Mouse (Mus musculus) right cerebral cortex, postnatal 36 days (tissue): ENCODE measurements around the gene Zhx3.

Experiments used
- DNase-seq, 2 experiments: peaks; one replicate each; pipeline ENCODE4 v3.0.0; 2022; ENCODE audit warnings: low spot score in 2 of 2, mixed read lengths in 1 of 2

The Zhx3 gene

DNA sequence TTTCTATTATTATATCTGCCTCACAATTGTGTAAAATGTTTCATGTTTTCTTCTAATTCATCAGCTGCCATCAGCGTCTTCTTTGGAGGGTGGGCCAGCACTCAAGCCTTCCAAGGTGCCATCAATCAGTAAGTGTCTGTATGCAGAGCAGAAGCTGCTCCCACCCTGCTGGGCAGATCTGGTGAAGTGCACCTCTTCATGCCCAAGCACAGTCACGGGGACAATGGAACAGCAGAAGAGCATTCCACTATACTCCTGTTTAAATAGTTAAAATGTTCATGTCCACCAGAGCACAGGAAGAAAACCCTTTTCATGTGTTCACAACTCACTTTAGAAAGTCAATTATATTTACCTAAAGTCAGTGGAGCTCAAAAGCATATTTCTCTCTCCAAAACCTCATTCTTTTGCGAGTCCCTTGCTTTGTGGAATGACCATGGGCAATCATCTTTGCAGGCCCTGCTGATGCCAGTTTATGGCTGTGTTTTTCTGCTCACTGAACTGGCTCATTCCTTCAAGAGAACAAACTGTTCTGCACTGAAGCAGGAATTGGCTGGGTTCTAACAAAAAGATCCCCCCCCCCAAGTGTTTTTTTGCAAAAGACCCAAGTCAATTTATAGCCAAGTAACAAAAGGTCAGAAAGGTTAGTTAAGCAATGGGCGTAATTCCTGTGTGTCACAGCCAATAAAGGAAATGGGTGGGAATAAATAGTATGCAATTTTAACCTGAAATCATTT is 67.8 kb downstream of the Zhx3 start:
- no peak for DNase-seq

DNA sequence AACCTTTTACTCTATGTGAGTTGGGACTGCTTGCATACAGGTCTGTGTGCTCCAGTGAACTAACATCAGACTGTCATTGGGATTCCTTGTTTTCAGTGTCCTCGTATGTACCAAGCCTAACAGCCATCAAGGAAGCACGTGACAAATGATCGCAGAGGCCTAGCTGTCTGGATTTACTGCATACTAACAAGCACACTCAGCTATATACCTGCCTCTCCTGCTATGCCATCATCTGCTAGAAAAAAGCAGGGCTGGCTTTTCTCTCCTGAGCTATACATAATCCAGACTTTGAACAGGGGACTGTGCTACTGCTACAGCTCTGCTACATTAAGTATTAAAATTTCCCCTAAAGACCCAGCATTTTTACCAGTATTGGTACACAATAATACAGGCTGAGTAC is 70.5 kb downstream of the Zhx3 start:
- DNase-seq: no peak

DNA sequence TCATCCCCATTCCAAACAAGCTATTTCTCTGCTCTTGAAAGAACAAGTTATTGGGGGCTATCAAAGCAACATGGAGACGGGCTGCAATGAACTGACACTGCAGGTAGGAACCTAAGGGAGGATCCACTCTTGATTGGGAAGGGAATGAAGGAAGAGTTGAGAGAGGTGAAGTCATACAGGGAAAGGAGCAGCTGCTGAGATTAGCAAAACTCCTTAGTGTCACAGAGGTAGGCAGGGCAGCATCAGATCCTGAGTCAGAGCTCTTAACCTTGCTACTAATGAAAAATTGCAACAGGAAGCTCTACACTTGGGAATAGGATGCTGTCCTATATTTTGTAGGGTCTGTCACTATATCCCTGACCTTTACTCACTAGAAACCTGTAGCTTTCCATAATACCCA is 71.8 kb downstream of the Zhx3 start:
- no peak for DNase-seq

DNA sequence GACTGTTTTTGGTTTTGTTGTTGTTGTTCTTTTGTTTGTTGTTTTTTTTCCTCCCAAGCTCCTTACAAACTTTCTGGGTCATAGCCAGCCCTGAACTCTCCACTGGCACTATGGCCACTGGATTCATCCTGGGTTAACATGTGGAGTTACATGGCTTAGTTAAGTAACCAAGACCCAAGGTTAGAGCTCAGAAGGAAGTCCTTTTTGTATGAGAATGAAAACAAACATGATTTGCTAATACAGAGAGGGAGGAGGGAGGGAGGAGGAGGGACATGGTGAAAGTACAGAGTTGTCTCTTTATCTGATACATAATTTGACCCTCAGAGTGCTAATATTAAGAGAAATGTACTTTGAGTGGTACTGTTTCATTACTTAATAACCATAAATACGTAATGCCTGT is 74.6 kb downstream of the Zhx3 start:
- no peak for DNase-seq

DNA sequence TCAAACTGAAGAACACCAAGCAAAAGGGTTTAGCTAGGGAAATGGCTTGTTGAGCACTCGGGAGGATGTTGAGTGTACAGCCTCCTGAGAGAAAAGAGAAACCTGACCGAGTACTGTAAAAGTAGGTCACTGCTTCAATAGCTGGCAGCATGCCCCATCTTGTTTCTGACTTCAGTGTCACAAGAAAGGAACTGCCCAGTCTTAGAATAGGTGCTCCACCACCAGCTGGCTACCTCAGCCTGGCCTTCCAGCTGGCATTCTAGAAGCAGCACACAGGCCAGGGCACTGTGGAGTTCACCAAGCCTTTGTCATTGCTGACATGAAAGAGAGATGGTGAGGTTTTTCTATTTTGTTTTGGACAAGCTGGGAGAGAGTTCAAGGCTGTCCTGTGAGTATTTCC is 75.8 kb downstream of the Zhx3 start:
- peak; percentile 32 to 40 for DNase-seq

DNA sequence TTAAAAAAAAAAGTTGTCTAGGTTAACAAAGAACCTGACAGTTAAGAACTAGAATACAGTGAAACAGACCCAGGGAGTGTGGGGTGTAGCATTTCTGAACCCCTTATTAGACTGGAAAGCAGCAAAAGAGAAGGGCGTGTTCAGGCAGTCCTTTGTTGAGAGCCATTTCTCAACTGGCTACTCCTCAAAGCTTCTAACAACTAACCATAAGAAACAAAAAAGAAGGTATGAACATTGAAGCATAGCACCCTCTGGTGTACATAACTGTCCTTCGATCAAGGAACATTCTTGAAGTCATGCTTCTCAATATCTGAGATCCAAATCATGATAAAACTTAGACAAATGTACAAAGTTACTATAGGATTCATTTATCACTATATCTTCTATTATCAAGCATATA is 79.7 kb downstream of the Zhx3 start:
- no peak for DNase-seq

DNA sequence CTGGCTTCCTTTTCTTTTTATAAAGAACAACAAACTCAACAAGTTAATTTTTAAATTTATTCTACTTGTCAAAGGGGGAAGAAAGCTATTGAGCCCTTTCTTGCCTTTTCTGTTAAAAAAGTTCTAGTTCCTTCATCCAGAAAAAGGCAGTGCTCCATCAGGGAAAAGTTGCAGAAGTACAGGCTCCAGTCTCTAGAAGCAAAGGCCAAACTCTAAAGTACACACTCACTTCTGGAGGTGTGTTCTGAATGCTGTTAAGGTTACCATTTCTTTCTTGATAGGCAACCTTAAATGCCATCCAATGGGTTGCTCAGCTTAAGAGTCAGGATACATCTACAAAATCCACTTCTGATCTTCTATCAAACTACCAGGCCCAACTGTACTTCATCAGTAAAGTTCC is 83.1 kb downstream of the Zhx3 start:
- no peak for DNase-seq

DNA sequence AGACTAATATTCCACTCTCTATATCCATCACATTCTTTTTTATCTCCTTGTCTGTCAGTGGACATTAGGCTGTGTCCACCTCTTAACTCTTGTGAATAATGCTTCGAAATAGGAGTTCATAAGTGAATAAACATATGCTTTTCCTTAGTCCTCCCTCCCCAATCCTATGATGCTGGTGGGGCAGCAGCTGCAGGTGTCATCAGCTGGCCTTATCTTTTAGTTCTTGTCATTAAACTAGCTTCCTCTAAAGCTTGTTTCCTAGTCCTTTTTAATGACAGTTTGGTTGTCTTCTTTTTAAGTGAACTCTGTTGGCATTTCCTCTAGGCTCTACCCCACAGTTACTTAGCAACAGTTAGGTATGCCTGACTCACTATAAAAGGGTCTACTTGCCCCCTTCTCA is 83.8 kb downstream of the Zhx3 start:
- no peak for DNase-seq

DNA sequence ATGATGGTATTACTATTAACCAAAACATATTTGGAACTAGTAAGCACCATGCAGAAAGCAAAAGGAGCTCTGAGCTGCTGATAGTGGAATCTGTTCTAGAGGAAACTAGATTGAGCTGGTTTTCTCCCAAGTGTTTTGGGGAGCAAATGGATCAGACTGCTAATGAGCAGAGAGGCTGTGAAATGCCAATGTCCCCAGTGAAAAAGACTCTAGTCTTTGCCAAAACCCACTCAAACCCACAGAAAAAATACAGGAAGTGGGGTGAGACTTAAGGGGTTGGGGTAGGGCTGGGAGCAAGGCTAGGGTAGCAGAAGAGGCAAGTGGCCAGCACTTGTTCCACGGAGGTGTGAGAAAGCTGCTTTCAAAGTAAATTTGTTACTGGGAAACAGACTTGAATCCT is 86.5 kb downstream of the Zhx3 start:
- DNase-seq: no peak

DNA sequence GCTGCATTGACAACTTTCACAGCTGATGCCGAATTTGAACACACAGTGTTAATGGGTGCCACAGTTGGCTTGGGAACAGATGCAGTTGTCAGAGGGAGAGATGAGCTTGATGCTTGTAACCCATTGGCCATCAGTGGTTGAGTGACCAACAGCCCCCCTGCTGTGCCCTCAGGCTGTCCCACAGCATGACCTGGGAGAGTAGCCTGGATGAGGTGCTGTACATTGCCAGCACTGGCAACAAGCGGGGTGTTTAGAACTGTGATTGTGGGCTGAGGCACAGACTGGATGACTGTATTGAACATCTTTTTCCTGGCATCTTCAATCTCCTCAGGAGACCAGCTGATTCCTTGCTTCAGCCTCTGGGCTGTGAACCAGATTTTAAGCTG is 92.0 kb downstream of the Zhx3 start:
- DNase-seq: no peak

DNA sequence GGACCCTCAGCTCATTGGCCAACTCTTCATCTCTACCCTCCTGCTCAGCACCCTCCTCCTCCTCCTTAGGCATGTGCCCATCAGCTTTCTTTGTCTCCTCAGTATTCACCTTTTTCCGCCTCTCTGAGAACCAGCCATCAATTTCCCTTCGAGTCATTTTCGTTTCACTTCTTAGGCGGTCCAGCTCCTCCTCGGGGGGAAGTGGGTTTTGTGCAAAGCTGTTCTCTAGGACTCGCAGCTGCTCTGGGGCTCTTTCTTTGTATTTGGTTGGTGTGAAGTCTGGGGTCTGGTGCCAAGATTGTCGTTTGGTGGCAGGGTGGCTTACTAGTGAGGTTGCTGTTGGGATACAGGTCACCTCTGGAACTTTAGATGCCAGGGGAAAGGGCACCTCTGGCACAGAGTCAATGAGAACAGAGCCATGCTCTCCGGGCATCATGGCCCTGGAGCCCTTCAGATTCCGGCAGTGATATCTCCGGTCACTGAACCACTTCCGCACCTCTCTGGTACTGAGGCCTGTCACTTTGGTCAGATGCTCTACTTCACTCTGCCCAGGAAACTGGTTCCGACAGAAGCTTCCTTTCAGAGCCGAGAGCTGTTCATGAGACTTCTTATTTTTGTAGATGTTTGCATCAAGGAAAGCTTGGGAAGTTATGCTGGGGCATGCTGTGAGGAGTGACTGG is 92.5 kb downstream of the Zhx3 start:
- DNase-seq: no peak

DNA sequence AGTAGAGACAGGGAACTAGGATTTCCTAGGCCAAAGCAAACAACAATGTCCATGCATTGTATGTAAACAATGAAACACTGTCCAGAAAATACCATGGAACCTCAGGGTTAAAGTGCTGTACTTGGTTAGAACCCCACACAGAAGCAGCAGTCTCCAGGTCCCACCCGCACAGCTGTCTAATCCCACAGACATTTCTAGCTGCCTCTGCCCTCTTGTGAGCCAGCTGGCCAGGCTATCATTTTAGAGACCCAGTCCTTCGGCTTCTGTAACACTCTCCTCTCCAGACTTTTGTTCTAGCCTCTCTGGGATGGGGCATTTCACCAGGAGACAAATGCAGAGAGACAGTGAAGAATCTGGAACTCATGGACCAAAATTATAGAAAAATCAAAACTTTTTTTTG is 94.8 kb downstream of the Zhx3 start:
- no peak for DNase-seq

DNA sequence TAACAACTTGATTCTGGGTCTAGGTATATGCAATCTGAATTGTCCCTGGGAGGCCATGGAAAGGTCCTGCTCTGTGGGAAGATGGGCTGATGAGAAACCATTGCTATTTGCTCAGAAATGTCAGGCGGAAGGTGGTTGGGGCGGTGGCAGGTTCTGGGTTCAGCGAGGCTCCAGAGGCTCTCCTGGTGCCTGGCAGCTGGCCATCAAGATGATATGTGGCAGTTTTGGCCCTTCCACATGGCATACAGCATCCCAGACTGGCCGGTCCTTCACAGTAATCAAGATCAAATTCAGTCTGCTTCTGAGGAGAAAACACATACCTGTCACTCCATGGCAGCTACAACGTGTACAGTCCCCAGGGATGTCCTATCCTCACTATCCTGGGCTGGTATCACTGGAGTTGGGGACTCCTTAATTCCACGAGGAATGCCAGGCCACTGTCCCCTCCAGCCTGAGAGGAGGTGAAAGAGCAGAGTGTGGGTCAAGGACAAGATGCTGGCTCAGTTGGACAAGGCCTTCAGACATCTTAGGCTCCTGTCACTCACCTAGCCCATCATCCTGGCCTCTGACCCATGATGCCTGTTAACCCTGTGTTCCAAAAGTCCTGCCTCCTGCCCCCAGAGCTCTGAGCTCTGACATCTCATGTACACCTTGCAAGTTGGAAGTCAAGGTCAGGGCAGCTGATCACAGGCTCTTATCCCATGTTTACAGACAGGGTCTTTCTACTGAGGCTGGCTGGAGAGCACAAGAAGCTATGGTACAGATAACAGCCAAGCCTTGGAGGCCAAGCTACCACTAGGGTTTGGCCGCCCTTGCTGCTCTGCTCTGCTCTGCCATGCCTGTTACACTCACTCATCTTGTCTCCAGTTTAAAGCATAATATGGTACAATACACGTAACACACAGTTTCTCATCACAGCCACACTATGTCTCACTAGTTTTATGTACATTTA is 101.2 kb downstream of the Zhx3 start:
- DNase-seq: no peak

DNA sequence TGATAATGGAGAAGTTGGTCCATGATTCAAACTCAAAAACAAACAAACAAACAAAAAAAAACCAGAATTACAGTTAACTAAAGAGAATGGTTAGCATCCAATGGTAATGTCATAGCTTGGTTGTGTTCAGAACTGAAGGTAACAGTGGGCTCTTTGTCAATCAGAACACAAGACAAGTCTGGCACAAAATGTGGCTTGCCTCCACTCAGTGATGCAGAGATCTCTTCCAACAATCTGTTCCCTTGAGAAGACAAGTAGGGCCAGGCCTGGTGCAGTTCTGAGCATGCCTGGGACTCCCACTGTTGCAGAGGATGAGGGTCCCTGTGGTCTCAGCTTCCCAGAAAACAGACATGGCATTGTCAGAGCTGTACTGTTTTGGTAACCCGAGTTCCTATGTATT is 101.9 kb downstream of the Zhx3 start:
- DNase-seq: no peak

DNA sequence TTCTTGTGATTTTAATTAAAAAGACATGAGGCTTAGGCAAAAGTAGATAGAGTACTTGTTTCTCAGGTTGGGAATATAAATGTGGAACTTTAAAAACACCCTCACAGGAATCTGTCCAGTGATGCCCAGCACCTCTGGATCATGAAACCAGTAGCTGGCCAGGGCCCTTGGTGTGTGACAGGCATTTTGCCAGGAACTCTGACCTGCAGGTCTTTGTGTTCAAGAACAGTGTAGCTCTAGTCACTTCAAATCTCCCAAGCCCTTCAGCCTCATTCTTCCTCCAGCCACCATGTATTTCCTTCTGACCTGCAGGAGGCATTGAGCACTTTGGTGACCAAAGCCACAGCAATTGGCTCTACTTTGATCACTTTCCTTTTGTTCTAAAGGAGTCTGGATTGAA is 102.4 kb downstream of the Zhx3 start:
- DNase-seq: no peak

DNA sequence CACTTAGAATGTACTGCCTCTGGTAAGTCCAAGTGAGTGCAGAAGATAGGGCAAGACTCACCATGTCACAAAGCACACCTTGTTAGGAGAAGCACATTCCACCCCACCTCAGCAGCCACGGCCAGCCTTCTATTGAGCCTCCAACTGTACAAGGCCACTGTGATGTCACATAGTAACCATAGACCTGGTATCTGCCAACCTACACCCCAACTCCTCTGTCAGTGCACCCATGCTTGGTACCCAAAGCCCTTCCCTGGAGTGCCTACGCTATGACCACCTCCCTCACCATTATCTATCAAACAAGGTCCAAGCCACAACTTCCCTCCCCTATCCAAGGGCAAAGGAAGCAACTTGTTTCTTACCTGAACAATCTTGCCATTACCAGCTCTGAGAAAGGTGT is 103.8 kb downstream of the Zhx3 start:
- DNase-seq: no peak

DNA sequence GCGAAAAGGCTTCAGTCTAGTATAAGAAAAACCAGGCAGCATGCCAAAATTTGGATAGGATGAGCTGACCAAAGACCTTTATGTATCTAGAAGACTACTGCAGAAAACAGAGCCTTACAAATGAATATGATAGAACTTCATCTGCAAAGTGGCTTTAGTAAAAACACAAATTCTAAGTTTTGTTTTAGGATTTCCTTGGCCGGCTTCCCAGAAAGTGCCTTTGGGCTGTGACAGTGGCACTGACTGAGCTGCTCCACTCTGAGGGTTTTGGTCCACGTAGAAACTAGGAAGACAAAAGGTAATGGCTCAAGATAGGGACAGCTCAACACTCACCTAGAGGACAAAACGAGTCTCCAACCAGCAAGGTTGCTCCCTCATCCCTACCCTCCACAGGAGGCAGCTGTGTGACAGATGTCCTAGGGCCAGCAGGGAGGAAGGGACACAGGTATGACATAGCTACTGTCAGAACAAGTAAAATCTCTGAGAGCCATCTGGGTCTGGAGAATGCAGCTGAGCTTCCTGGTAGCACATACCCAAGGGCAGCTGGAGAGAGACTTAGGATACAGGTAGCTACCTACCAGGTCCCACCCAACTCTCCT is 104.6 kb downstream of the Zhx3 start:
- no peak for DNase-seq

DNA sequence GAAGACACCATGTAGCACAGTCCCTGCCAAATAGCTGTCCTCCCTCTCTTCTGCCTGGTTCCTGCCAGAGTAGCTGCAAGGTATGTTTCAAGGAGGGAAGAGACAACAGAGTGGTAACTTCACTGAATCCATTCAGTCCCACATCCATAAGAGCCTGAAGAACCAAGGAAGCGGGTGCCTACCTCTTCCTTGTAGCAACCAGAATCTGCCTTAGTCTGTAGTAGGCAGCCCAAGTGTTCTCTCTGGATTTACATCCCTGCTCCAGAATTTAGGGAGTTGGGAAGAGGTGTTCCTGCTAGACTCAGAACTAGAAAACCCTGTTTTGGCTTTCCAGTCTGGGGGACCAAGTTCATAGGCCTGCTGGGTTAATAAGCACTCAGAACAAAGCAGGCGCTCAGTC is 105.6 kb downstream of the Zhx3 start:
- DNase-seq: no peak

DNA sequence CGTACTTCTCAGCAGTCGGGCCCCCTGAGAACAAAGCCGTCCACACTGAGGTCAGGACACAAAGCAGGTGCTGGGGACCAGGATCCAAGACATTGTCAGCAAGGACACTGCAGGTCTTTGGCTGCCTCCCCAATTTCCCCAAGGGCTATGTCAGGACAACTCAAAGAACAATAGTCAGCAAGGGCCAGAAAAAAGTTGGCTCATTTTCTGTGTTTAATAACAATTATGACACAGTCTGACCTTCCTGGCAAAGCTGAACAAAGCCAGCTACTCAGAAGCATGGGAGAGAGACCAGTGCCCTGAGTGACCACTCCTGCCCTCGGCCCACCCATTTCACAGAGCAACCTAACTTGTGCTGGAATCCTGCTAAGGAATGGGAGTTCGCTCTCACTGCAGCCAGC is 106.4 kb downstream of the Zhx3 start:
- DNase-seq: no peak

DNA sequence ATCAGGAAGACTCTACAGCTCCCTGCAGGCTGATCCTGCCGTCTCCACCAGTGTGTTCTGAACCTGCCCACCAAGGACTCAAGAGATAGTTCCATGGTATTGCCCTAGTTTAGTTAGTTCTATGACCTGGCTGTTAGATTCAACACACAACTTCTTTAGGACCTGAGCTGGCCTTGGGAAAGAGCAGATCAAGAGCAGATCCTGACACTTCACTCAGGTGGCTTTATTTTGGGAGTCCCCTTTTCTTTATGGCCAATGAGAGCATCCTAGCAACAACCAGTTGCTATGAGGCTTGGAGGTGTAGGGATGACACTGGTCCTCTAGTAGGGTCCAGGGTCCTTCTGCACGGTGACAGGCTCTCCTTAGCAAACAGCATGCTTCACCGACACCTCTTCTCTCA is 107.7 kb downstream of the Zhx3 start:
- no peak for DNase-seq

DNA sequence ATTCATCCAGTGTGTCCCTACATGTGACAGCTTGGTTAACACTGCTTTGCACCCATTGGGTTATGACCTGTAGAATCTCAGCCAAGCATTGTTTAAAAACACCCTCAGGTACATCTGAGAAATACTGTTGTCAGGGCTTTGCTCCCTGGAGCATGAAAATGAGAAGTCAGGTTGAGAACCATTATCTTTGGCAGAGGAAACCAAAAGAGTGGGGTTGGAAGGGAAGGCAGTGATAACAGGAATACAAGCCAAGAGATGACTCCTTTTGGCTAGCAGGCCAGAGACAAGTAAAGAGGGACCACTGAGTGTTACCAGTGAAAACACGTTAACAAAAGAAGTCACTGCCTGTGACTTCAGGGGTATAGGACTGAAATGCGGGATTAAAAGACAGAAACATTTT is 108.4 kb downstream of the Zhx3 start:
- no peak for DNase-seq

DNA sequence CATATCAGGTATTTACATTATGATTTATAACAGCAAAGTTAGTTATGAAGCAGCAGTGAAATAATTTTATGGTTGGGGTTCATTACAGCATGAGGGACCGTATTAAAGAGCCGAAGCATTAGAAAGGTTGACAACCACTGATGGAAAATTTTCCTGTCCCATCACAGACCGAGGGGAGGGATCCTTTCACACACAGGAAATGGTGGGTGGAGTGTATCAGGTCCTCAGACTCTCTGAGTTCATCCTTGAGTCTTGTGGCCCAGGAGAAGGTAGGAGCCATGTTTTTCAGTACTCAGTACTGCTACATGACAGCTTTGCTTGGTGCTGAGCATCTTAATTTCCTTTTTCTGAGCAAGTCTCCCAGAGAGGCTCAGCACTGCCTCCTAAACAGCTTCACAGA is 109.0 kb downstream of the Zhx3 start:
- DNase-seq: no peak
